Mouse (Mus musculus): Measurements from ENCODE around the gene Zfp512. TPM values are rescaled to one million over a fixed set of nuclear protein-coding genes. Genes with fewer than 3 reads are reported as not detected.
A peak's percentile ranks its signal among the peaks of the same experiment; 100 is the strongest.
"Not testable (repeated sequence)": the region's sequence is repeated elsewhere in the genome, so short reads cannot be mapped to it uniquely, and the experiment has no call there.

The Zfp512 gene
- total RNA-seq (2015; ENCODE audit: low replicate concordance) (5.0 and 5.9 TPM in 2 replicates), total RNA-seq (2017; ENCODE audit: low replicate concordance) (13.8 and 16.1 TPM in 2 replicates)

- ATAC-seq (replicated peaks; ENCODE audit: low FRiP score, poor library complexity, severe bottlenecking): peak; percentile 91
Measured at GRCm38 (mm10) chr5:31451878-31452561, at the start of gene Zfp512. Gene Zfp512 (plus strand): TSS chr5:31452431.

DNA sequence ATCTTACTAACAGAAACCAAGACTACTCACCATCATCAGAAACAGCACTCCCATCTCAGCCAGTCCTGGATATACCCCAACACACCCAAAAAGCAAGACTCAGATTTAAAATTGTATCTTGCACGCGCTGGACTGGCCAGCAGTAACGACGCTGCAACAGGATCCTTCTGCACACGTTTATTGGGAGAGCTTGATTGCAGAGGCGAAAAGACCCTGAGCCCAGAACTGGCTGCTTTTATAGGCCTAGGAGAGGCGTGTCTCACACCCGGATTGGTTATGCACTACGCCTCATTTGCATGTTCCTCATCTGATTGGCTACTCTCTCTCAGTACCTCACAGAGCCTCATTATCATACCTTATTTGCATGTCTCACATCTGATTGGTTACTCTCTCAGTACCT lies 17.5 kb upstream of the Zfp512 start:
- ATAC-seq (replicated peaks; ENCODE audit: low FRiP score, poor library complexity, severe bottlenecking): not testable (repeated sequence)

DNA sequence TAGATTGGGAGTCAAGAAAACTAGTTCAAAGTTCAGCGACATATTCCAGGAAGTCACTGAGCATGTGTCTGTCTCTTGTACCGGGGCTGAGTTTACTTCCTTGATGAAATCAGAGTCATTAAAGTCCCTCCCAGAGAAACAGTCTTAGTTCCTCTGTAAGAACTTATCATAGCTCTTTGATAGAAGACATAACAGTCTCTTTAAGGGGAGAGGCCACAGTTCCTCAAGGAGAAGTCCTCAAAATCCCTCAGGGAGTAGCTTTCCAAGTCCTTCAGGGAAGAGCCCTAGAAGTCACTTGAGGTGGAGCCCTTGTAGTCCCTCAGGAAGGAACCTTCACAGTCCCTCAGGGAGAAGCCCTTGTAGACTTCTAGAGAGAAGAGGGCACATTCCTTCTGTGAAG lies 895 bp upstream of the Zfp512 start:
- ATAC-seq (replicated peaks; ENCODE audit: low FRiP score, poor library complexity, severe bottlenecking): no peak

DNA sequence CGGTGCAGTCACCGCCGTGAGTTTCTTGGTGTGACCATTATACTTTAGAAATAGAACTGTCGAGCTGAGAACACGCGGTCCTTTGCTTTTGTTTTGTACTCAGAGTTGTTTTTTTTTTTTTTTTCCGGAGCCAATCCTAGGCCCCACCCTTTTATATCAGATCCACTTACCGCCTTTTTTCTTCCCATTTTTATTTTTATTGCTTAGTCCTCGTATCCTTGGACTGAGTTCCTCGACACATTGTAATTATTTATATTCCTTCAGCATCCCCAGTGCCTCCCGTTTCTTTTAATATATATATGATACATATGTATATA lies 289 bp downstream of the Zfp512 start:
- ATAC-seq (replicated peaks; ENCODE audit: low FRiP score, poor library complexity, severe bottlenecking): peak; percentile 50; the same call in 1 of the 2 replicates

DNA sequence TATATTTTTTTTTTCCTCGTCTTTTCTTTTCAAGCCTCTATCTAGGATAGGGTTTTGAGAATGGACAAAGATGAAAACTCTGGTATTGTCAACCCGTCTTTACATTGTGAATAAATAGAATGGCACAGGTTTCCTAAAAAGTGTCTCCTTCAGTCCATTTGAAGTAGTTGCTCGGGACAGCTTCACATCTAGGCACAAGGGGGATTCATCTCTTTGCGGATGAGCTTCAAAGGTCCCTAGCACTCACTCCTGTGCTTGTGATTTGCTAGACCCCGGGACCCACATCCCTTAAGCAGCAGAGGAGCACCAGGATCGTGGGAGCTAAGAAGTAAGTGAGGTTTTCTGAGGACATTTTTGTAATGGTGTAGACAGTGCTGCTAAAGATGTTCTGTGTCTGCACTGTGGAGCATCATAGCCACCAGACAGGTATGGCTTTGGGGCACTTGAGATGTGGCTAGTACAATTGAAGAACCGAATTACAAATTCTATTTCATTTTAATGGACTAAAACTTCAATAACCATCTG lies 717 bp downstream of the Zfp512 start:
- ATAC-seq (replicated peaks; ENCODE audit: low FRiP score, poor library complexity, severe bottlenecking): peak; percentile 53; the same call in 1 of the 2 replicates

GRCm38 (mm10) chr5:31467798-31468197 lies 15.6 kb downstream of the Zfp512 start:
- no peak for ATAC-seq (replicated peaks; ENCODE audit: low FRiP score, poor library complexity, severe bottlenecking)

DNA sequence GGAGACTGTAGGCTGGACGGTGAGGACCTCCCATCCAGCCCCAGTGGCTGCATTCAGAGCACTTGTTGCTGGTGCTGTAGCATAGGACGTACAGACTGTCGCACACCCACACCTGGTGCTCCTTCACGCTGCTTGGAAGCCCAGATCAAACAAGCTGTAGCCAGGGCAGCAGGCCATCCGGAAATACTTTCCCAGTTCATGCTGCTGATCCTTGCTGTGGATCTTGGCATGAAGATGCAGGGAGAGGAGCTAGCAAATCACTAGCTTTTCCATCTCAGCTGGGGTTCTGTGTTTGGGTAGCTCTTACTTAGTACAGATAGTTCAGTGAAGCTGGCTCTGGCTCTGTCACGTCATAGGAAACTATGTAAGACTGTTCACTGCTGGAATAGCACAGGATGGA lies 17.5 kb downstream of the Zfp512 start:
- no peak for ATAC-seq (replicated peaks; ENCODE audit: low FRiP score, poor library complexity, severe bottlenecking)

GRCm38 (mm10) chr5:31470334-31470733 lies 18.1 kb downstream of the Zfp512 start:
- peak; percentile 57 for ATAC-seq (replicated peaks; ENCODE audit: low FRiP score, poor library complexity, severe bottlenecking)

- no peak for ATAC-seq (replicated peaks; ENCODE audit: low FRiP score, poor library complexity, severe bottlenecking)
Measured at GRCm38 (mm10) chr5:31480536-31480935, 28.3 kb downstream of the Zfp512 start.

- no peak; the same call in 1 of the 2 replicates for ATAC-seq (replicated peaks; ENCODE audit: low FRiP score, poor library complexity, severe bottlenecking)
Measured at GRCm38 (mm10) chr5:31485440-31485839, 33.2 kb downstream of the Zfp512 start, which contains the start of gene 4930548H24Rik. Gene 4930548H24Rik (plus strand): TSS chr5:31485740.

DNA sequence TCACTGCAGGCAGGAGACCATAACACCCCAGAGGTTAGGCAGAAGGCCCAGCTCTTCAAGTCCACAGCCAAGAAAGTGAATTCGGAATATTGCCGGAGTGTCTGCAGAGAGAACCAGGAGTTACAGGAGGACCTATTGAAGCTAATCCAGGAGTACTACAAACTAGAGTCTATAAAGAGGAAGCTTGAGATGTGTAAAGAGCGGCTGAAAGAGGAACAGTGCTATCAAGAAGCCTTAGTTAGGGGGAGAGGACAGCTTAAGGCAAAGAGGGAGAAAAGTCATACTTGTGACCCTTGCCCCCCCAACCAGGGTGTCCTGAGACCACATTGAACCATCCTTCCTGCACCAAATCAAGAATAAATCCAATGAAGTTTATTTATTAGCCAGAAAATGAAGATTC lies 35.7 kb downstream of the Zfp512 start:
- no peak for ATAC-seq (replicated peaks; ENCODE audit: low FRiP score, poor library complexity, severe bottlenecking)

DNA sequence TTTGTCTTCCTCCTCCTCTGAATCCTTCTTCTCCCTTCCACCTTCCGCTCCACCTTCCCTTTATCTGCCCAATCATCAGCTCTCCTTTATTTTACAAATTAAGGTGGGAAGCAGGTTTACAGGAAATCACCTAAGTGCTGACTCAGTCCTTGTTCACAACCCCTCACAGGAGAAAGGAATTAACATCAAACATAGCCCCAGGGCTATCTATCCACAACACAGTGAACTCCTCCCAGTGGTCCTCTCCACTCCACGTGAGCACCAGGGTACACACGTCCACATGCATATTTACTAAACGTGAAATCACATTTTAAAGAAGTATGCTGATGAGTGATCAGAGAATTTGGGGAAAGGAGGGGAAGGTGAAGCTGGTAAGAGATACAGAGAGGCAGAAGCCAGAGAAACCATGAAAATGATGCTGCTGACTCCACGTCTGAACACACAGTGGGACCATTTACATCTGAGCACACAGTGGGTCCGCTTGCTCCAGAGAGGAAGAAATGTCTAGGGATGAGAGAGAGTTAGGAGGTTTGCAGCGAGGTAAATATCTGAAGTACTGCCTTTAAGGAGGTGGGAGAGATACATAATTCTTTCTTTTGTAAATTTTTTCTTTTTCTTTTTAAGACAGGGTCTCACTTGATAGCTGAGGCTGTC lies 37.0 kb downstream of the Zfp512 start:
- no peak for ATAC-seq (replicated peaks; ENCODE audit: low FRiP score, poor library complexity, severe bottlenecking)

DNA sequence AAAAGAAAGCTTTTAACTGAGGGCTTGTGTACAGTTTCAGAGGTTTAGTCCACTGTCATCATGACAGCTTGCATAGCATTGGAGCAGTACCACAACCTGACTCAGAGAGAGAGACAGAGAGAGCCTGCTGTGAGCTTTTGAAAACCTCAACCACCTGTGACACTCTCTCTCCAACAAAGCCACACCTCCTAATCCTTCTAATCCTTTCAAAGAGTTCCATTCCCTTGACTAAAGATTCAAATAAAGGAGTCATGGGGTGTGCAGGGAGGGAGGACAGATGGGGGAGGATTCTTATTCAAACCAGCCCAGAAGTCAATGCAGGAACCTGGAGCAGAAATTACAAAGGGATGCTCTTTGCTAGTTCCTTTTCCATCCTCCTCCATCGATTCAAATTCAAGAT lies 39.8 kb downstream of the Zfp512 start:
- no peak for ATAC-seq (replicated peaks; ENCODE audit: low FRiP score, poor library complexity, severe bottlenecking)

GRCm38 (mm10) chr5:31494513-31495297 lies 42.5 kb downstream of the Zfp512 start, which contains the start of gene Gpn1:
Gene Gpn1 (plus strand): TSS chr5:31494741.
- peak; percentile 100 for ATAC-seq (replicated peaks; ENCODE audit: low FRiP score, poor library complexity, severe bottlenecking)

DNA sequence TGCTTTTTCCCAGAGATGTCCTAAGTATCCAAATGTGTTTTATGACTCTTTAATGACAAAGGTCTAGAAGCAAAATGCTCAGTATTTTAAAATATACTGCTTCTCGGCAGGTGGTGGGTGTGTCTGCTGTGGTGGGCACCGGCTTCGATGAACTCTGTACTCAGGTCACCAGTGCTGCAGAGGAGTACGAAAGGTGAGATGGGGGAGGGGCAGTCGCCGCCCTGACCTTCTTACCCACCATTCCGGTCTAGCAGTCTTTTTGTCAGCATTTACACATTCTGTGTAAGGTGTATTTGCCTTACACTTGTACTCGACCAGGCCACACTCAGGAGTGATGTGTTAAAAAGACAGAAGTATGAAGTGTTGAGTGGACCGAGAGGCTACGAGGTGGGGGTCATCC lies 52.6 kb downstream of the Zfp512 start:
- ATAC-seq (replicated peaks; ENCODE audit: low FRiP score, poor library complexity, severe bottlenecking): no peak

DNA sequence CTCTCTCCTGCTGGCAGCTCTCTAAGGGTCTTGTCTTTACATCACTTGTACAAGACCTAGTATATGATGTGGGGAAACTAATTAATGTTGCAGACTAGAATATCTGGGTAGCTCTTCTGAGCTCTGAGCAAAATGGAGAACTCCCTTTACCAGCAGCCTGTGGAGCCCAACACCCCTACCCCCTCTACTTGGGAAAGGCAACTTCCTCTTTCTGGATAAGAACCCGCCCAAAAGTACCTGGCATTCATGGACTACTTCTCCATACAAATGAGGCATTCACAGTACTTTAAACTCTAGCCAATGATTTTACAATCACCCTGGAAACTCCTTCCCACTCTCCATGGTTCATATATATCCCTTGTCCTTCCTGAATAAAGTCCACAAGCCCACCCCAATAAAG lies 60.2 kb downstream of the Zfp512 start:
- no peak for ATAC-seq (replicated peaks; ENCODE audit: low FRiP score, poor library complexity, severe bottlenecking)

- ATAC-seq (replicated peaks; ENCODE audit: low FRiP score, poor library complexity, severe bottlenecking): no peak
Measured at GRCm38 (mm10) chr5:31520556-31520955, 68.3 kb downstream of the Zfp512 start.

GRCm38 (mm10) chr5:31526354-31527116 lies 74.3 kb downstream of the Zfp512 start, which contains the start of gene Slc4a1ap:
Gene Slc4a1ap (plus strand): TSS chr5:31526995.
- peak; percentile 91 for ATAC-seq (replicated peaks; ENCODE audit: low FRiP score, poor library complexity, severe bottlenecking)

DNA sequence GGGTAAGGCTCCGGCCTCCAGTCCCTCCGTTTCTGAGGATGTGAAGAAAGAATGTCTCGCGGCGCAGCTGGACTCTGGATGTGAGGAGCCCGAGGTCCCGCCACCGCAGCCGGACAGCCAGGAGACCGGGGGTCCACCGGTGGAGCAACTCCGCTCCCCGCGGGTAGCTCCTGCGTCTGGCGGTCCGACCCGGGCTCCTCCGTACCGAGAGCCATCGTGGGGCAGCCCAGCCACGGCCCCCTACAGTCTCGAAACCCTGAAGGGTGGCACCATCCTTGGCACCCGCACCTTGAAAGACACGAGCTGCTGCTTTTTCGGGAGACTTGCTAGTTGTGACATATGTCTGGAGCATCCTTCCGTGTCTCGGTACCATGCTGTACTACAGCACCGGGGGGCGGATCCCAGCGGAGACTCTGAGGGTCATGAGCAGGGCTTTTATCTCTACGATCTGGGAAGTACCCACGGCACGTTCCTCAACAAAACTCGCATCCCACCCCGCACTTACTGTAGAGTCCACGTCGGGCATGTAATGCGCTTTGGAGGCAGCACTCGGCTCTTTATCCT lies 75.0 kb downstream of the Zfp512 start:
- peak; percentile 66 for ATAC-seq (replicated peaks; ENCODE audit: low FRiP score, poor library complexity, severe bottlenecking)
